Mouse (Mus musculus): ENCODE measurements around the gene Calcb.
"Not testable (repeated sequence)": the region's sequence is repeated elsewhere in the genome, so short reads cannot be mapped to it uniquely, and the experiment has no call there.

The Calcb gene

GRCm38 (mm10) chr7:114718300-114718699 lies at the start of gene Calcb:
Gene Calcb, plus strand, starts transcription at chr7:114718643.
- no peak for DNase-seq (ENCODE audit: low spot score)

- DNase-seq (ENCODE audit: low spot score): no peak
Measured at GRCm38 (mm10) chr7:114671405-114671804, 47.0 kb upstream of the Calcb start.

- no peak for DNase-seq (ENCODE audit: low spot score)
Measured at GRCm38 (mm10) chr7:114672697-114673096, 45.7 kb upstream of the Calcb start.

- DNase-seq (ENCODE audit: low spot score): no peak
Measured at GRCm38 (mm10) chr7:114692339-114692738, 26.1 kb upstream of the Calcb start.

- DNase-seq (ENCODE audit: low spot score): no peak
Measured at GRCm38 (mm10) chr7:114700871-114701270, 17.6 kb upstream of the Calcb start.

GRCm38 (mm10) chr7:114706716-114707115 lies 11.7 kb upstream of the Calcb start:
- DNase-seq (ENCODE audit: low spot score): no peak

- DNase-seq (ENCODE audit: low spot score): no peak
Measured at GRCm38 (mm10) chr7:114707398-114707797, 11.0 kb upstream of the Calcb start.

GRCm38 (mm10) chr7:114710419-114710818 lies 8.0 kb upstream of the Calcb start:
- DNase-seq (ENCODE audit: low spot score): no peak

- no peak for DNase-seq (ENCODE audit: low spot score)
Measured at GRCm38 (mm10) chr7:114712523-114712922, 5.9 kb upstream of the Calcb start.

GRCm38 (mm10) chr7:114719381-114720131 lies 1.1 kb downstream of the Calcb start:
- peak; percentile 4 for DNase-seq (ENCODE audit: low spot score)

- not testable (repeated sequence) for DNase-seq (ENCODE audit: low spot score)
Measured at GRCm38 (mm10) chr7:114729696-114730095, 11.3 kb downstream of the Calcb start.

- DNase-seq (ENCODE audit: low spot score): no peak
Measured at GRCm38 (mm10) chr7:114731175-114731574, 12.7 kb downstream of the Calcb start.

- not testable (repeated sequence) for DNase-seq (ENCODE audit: low spot score)
Measured at GRCm38 (mm10) chr7:114731700-114732099, 13.3 kb downstream of the Calcb start.

- DNase-seq (ENCODE audit: low spot score): no peak
Measured at GRCm38 (mm10) chr7:114736256-114736655, 17.8 kb downstream of the Calcb start.

- DNase-seq (ENCODE audit: low spot score): no peak
Measured at GRCm38 (mm10) chr7:114738166-114738565, 19.7 kb downstream of the Calcb start.

GRCm38 (mm10) chr7:114740360-114741165 lies 22.1 kb downstream of the Calcb start:
- DNase-seq (ENCODE audit: low spot score): no peak

- no peak for DNase-seq (ENCODE audit: low spot score)
Measured at GRCm38 (mm10) chr7:114743022-114743780, 24.8 kb downstream of the Calcb start, which contains the start of gene Insc. Gene Insc, plus strand, starts transcription at chr7:114743694.

GRCm38 (mm10) chr7:114744639-114745245 lies 26.3 kb downstream of the Calcb start:
- DNase-seq (ENCODE audit: low spot score): no peak

- DNase-seq (ENCODE audit: low spot score): no peak
Measured at GRCm38 (mm10) chr7:114745481-114746271, 27.2 kb downstream of the Calcb start.

- DNase-seq (ENCODE audit: low spot score): no peak
Measured at GRCm38 (mm10) chr7:114747596-114747995, 29.2 kb downstream of the Calcb start.

GRCm38 (mm10) chr7:114748239-114748638 lies 29.8 kb downstream of the Calcb start:
- no peak for DNase-seq (ENCODE audit: low spot score)

Measured in T-cell, adult 2 months (primary cell).